Mouse (Mus musculus): Measurements from ENCODE around the gene Cfap69. TPM values are rescaled to one million over a fixed set of nuclear protein-coding genes. Genes with fewer than 3 reads are reported as not detected.

Cfap69 gene
- polyA plus RNA-seq (2012; rRNA removed) (0.08 and 0.32 TPM in 2 replicates), polyA plus RNA-seq (2014; fragmentation: Nextera tagmentation; extraction: Ambion mirVana) (0.10 and 0.13 TPM in 2 replicates)

- peak; percentile 9 to 12 (median 12) for DNase-seq (ENCODE audit: low read depth in 3 of 3, low spot score in 3 of 3)
These were observed at the start of gene Cfap69 for GRCm38 (mm10) chr5:5663655-5664370. Cfap69 (minus strand) TSS chr5:5664239.

GRCm38 (mm10) chr5:5711032-5711431 lies 47.0 kb upstream of the Cfap69 start:
- H3K27ac ChIP-seq, result no peak overlapping the region
- DNase-seq (ENCODE audit: low read depth in 3 of 3, low spot score in 3 of 3), result no peak
- H3K4me2 ChIP-seq (ENCODE audit: low read depth), result no peak overlapping the region
- ATAC-seq (ENCODE audit: insufficient read depth), result no peak
- H3K36me3 ChIP-seq (replicated peaks; ENCODE audit: control insufficient read depth, insufficient read depth, low read depth), result no peaks in the 10 kb centered on the region
- no peak overlapping the region for H3K4me3 ChIP-seq (ENCODE audit: insufficient read depth in 1 of 2, low read depth in 2 of 2, low read length in 2 of 2)
- TF ChIP-seq EP300 (IDR thresholded peaks at IDR 0.05; ENCODE audit: low read depth) (no peak), CTCF (IDR thresholded peaks at IDR 0.05; ENCODE audit: low read depth) (no peak)
- H3K4me1 ChIP-seq (replicated peaks; ENCODE audit: control insufficient read depth in 2 of 2, insufficient read depth in 2 of 2, low read length in 1 of 2), result no peaks in the 10 kb centered on the region
- no peak overlapping the region for H3K9ac ChIP-seq (replicated peaks)
- H3K9me3 ChIP-seq (ENCODE audit: control insufficient read depth, low read length), result no peaks in the 10 kb centered on the region
- WGBS (ENCODE audit: insufficient replicate concordance), result 63% methylated on average over 4 of the region's 4 CpGs
- no peaks in the 10 kb centered on the region for H3K27me3 ChIP-seq (ENCODE audit: control insufficient read depth, insufficient read depth, low read length)

More at GRCm38 (mm10) chr5:5663655-5664370, at the start of gene Cfap69:
- H3K36me3 ChIP-seq (replicated peaks; ENCODE audit: control insufficient read depth, insufficient read depth, low read depth), result no peaks in the 10 kb centered on the region
- H3K4me3 ChIP-seq (ENCODE audit: insufficient read depth in 1 of 2, low read depth in 2 of 2, low read length in 2 of 2), result peak within 1 kb of the TSS; percentile 42 to 45
- WGBS (ENCODE audit: insufficient replicate concordance), result under 1% methylated on average over 48 of the region's 48 CpGs
- peak within 1 kb of the TSS; percentile 67 for H3K4me2 ChIP-seq (ENCODE audit: low read depth)
- no peak within 1 kb of the TSS for H3K27ac ChIP-seq
- TF ChIP-seq EP300 (IDR thresholded peaks at IDR 0.05; ENCODE audit: low read depth) (no peak), CTCF (IDR thresholded peaks at IDR 0.05; ENCODE audit: low read depth) (no peak)
- ATAC-seq (ENCODE audit: insufficient read depth), result peak; percentile 43; the same call in 1 of the 2 replicates
- H3K27me3 ChIP-seq (ENCODE audit: control insufficient read depth, insufficient read depth, low read length), result no peaks in the 10 kb centered on the region; the same call in 1 of the 2 replicates
- no peak within 1 kb of the TSS for H3K9ac ChIP-seq (replicated peaks)
- H3K9me3 ChIP-seq (ENCODE audit: control insufficient read depth, low read length), result no peaks in the 10 kb centered on the region
- no peaks in the 10 kb centered on the region for H3K4me1 ChIP-seq (replicated peaks; ENCODE audit: control insufficient read depth in 2 of 2, insufficient read depth in 2 of 2, low read length in 1 of 2)

DNA sequence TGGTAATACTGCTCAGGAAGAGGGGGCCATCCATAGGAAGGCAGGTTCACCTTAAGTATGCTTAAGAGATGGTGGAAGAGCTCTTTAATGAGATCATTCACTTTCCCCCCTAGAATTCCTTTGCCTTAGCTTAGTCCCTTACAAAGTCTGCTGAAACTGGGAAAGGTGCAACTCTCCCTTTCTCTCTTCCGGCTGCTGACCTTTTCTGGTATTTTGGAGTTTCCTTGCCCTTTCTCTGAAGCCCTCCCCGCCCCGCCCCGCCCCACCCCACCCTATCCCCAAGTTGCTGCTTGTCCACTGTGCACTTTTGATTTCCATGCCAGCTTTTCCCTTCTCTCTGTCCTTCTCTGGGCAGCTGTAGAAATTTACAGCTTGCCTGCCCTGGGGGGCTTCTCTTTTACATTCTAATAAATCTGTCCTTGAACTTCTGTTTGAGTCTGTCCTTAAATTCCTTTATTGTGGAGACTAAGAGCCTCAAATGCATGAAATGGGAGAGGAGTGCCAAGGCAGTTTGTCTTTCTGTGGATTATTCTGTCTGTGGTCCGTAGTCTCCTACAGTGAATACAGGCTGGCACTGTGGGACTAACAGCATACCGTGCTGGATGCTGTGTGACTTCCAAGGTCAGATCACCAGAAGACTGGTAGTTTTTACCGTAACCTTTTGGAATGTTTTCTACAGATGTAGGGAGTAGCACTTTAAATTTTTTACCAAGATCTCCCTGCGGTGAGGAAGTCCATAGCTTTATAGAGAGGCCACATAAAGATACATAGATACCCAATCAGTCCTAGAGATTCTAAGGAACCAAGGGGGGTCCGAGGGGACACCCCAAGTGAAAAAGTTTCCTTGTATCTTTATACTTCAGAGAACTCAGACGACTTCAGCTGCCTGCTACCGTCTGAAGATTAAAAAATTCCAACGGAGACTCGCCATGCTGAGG lies 43.6 kb upstream of the Cfap69 start:
- H3K27ac ChIP-seq, result no peak overlapping the region
- no peaks in the 10 kb centered on the region for H3K4me1 ChIP-seq (replicated peaks; ENCODE audit: control insufficient read depth in 2 of 2, insufficient read depth in 2 of 2, low read length in 1 of 2)
- no peaks in the 10 kb centered on the region for H3K27me3 ChIP-seq (ENCODE audit: control insufficient read depth, insufficient read depth, low read length)
- WGBS (ENCODE audit: insufficient replicate concordance), result 52% methylated on average over 13 of the region's 13 CpGs
- H3K9me3 ChIP-seq (ENCODE audit: control insufficient read depth, low read length), result no peaks in the 10 kb centered on the region
- ATAC-seq (ENCODE audit: insufficient read depth) (no peak), DNase-seq (ENCODE audit: low read depth in 3 of 3, low spot score in 3 of 3) (no peak)
- H3K36me3 ChIP-seq (replicated peaks; ENCODE audit: control insufficient read depth, insufficient read depth, low read depth), result no peaks in the 10 kb centered on the region
- H3K4me3 ChIP-seq (ENCODE audit: insufficient read depth in 1 of 2, low read depth in 2 of 2, low read length in 2 of 2), result no peak overlapping the region
- no peak overlapping the region for H3K9ac ChIP-seq (replicated peaks)
- H3K4me2 ChIP-seq (ENCODE audit: low read depth), result no peak overlapping the region
- TF ChIP-seq EP300 (IDR thresholded peaks at IDR 0.05; ENCODE audit: low read depth) (no peak), CTCF (IDR thresholded peaks at IDR 0.05; ENCODE audit: low read depth) (no peak)

DNA sequence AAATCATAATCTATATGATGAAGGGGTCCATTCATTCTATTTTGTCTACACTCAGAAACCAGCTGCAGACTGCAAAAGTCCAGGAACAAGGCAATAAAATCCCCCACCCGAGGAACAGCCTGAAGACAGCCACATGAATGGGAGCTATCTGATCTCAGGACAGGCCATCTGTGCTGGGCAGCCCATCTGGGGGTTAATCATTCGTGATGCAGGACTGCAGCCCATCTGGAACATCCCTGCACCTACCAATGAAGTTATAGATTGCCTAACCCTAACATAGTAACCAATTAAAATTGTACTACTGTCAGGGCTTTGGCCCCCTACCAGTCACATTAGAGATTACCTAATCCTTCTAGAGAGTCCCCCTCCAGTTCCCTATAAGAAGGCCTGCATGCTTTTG lies 41.0 kb upstream of the Cfap69 start:
- Histone ChIP-seq H3K27me3 (ENCODE audit: control insufficient read depth, insufficient read depth, low read length) (no peaks in the 10 kb centered on the region), H3K4me1 (replicated peaks; ENCODE audit: control insufficient read depth in 2 of 2, insufficient read depth in 2 of 2, low read length in 1 of 2) (no peaks in the 10 kb centered on the region), H3K4me3 (ENCODE audit: insufficient read depth in 1 of 2, low read depth in 2 of 2, low read length in 2 of 2) (no peak overlapping the region), H3K36me3 (replicated peaks; ENCODE audit: control insufficient read depth, insufficient read depth, low read depth) (no peaks in the 10 kb centered on the region), H3K9me3 (ENCODE audit: control insufficient read depth, low read length) (no peaks in the 10 kb centered on the region), H3K9ac (replicated peaks) (no peak overlapping the region), H3K27ac (no peak overlapping the region), H3K4me2 (ENCODE audit: low read depth) (no peak overlapping the region)
- ATAC-seq (ENCODE audit: insufficient read depth), result no peak
- no peak for DNase-seq (ENCODE audit: low read depth in 3 of 3, low spot score in 3 of 3)
- WGBS (ENCODE audit: insufficient replicate concordance), result 31% methylated on average over 2 of the region's 2 CpGs
- TF ChIP-seq CTCF (IDR thresholded peaks at IDR 0.05; ENCODE audit: low read depth) (no peak), EP300 (IDR thresholded peaks at IDR 0.05; ENCODE audit: low read depth) (no peak)

GRCm38 (mm10) chr5:5700386-5700785 lies 36.3 kb upstream of the Cfap69 start:
- no peak overlapping the region for H3K4me3 ChIP-seq (ENCODE audit: insufficient read depth in 1 of 2, low read depth in 2 of 2, low read length in 2 of 2)
- H3K9ac ChIP-seq (replicated peaks), result no peak overlapping the region
- no peak for TF ChIP-seq EP300 (IDR thresholded peaks at IDR 0.05; ENCODE audit: low read depth)
- no peak for TF ChIP-seq CTCF (IDR thresholded peaks at IDR 0.05; ENCODE audit: low read depth)
- ATAC-seq (ENCODE audit: insufficient read depth) (no peak), DNase-seq (ENCODE audit: low read depth in 3 of 3, low spot score in 3 of 3) (no peak)
- no peak overlapping the region for H3K4me2 ChIP-seq (ENCODE audit: low read depth)
- no peaks in the 10 kb centered on the region for H3K4me1 ChIP-seq (replicated peaks; ENCODE audit: control insufficient read depth in 2 of 2, insufficient read depth in 2 of 2, low read length in 1 of 2)
- H3K27ac ChIP-seq, result no peak overlapping the region
- no peaks in the 10 kb centered on the region for H3K9me3 ChIP-seq (ENCODE audit: control insufficient read depth, low read length)
- H3K27me3 ChIP-seq (ENCODE audit: control insufficient read depth, insufficient read depth, low read length), result no peaks in the 10 kb centered on the region
- 31% methylated on average over 2 of the region's 2 CpGs for WGBS (ENCODE audit: insufficient replicate concordance)
- no peaks in the 10 kb centered on the region for H3K36me3 ChIP-seq (replicated peaks; ENCODE audit: control insufficient read depth, insufficient read depth, low read depth)
